8 mouse cellular contexts compared by ENCODE assay signal in the genomic region with DNA sequence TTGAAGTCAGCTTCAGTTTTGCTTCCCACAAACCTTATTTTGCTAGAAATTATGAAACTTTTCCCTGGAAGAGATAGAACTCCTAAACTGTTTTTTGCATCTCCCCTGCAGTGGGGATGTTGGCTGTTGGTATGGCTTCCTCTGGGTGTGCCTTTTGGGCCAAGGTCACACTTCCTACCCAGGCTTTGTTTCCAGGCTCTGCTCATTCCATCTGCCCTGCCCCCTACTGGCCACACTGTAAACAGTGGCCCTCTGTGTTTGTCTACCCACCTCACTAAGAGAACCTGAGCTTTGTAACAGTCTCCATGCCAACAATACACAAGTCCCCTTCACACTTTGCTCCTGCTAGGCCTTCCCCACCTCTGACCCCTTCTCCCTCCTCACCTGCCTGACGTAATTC. TPM values are rescaled to one million over a fixed set of nuclear protein-coding genes. Genes with fewer than 3 reads are reported as not detected.
DNase-seq lines count a peak whose midpoint lies in the region; ATAC-seq and TF ChIP-seq lines count a peak whose summit lies in the region.

No protein-coding gene starts in this region.

- peak; percentile 47 for DNase-seq in hindbrain, embryonic 10.5 days (ENCODE audit: low spot score)
- peak; percentile 68 to 76 for DNase-seq in cerebellum, postnatal 14 days
- peak; percentile 58 to 75 for DNase-seq in heart, postnatal 10 days
- peak; percentile 48 for DNase-seq in liver
- peak; percentile 56 for DNase-seq in retina, postnatal 1 day
- DNase-seq in left cerebral cortex, adult 8-10 months (ENCODE audit: low spot score in 2 of 2), result no peak

- peaks cover 93% of the 10 kb centered on the region for H3K36me3 ChIP-seq in hindbrain, embryonic 10.5 days
- peaks cover 16% of the 10 kb centered on the region for H3K36me3 ChIP-seq in hindbrain, embryonic 16.5 days (ENCODE audit: control insufficient read depth, insufficient read depth, low read length)
- peaks cover 37% of the 10 kb centered on the region for H3K36me3 ChIP-seq in E14TG2a.4 (ENCODE audit: insufficient read depth, low read length)

- no peak overlapping the region for H3K9ac ChIP-seq in hindbrain, embryonic 16.5 days (ENCODE audit: low read depth, low read length)

- 0 out of 2 replicates have a peak overlapping the region, but pooled peaks have one; percentile 23 for H3K27ac ChIP-seq in hindbrain, embryonic 10.5 days
- no peak overlapping the region for H3K27ac ChIP-seq in hindbrain, embryonic 16.5 days (ENCODE audit: low read depth, low read length)

- 84% methylated on average over 1 of the region's 1 CpGs for WGBS in hindbrain, embryonic 10.5 days
- WGBS in hindbrain, embryonic 16.5 days, result 91% methylated on average over 1 of the region's 1 CpGs

- H3K27me3 ChIP-seq in hindbrain, embryonic 10.5 days (ENCODE audit: insufficient read depth, poor library complexity, severe bottlenecking), result no peaks in the 10 kb centered on the region
- no peaks in the 10 kb centered on the region for H3K27me3 ChIP-seq in hindbrain, embryonic 16.5 days (replicated peaks; ENCODE audit: control insufficient read depth, insufficient read depth, low read length)
- H3K27me3 ChIP-seq in E14TG2a.4 (ENCODE audit: insufficient read depth, low read length), result no peaks in the 10 kb centered on the region

- no peak for ATAC-seq in hindbrain, embryonic 16.5 days

- H3K9me3 ChIP-seq in hindbrain, embryonic 10.5 days, result no peaks in the 10 kb centered on the region
- no peaks in the 10 kb centered on the region for H3K9me3 ChIP-seq in hindbrain, embryonic 16.5 days (ENCODE audit: control insufficient read depth, low read length)
- H3K9me3 ChIP-seq in E14TG2a.4 (ENCODE audit: low read length), result no peaks in the 10 kb centered on the region

- no peaks in the 10 kb centered on the region for H3K4me1 ChIP-seq in hindbrain, embryonic 10.5 days (replicated peaks)
- H3K4me1 ChIP-seq in hindbrain, embryonic 16.5 days (ENCODE audit: control insufficient read depth, insufficient read depth, low read depth, low read length), result no peaks in the 10 kb centered on the region
- H3K4me1 ChIP-seq in E14TG2a.4 (replicated peaks; ENCODE audit: low read depth, low read length), result peaks cover 33% of the 10 kb centered on the region

- H3K4me2 ChIP-seq in hindbrain, embryonic 16.5 days (ENCODE audit: low read length), result no peak overlapping the region

- intact Hi-C loops in heart, postnatal 10 days (cut with DNase I), result loop anchor here (5.0 kb wide), 1 partner anchor 105 kb away; a partner anchor contains a TSS

- no peak overlapping the region for H3K4me3 ChIP-seq in hindbrain, embryonic 10.5 days
- H3K4me3 ChIP-seq in hindbrain, embryonic 16.5 days (ENCODE audit: low read length), result no peak overlapping the region
- H3K4me3 ChIP-seq in E14TG2a.4 (replicated peaks; ENCODE audit: low read length), result no peak overlapping the region

- TF ChIP-seq CTCF in E14TG2a.4 (conservative IDR thresholded peaks at IDR 0.05; ENCODE audit: low read length), result peak; percentile 74

RNA-seq across cellular contexts. Expression of a gene that starts 44.8 kb away (rescaled TPM):
- 1.6 and 2.1 TPM in 2 replicates for polyA plus RNA-seq in hindbrain, embryonic 10.5 days (2016; fragmentation: Nextera tagmentation; extraction: Ambion mirVana)
- 1.8 and 2.5 TPM in 2 replicates for polyA plus RNA-seq in hindbrain, embryonic 16.5 days (2015; fragmentation: Nextera tagmentation; extraction: Ambion mirVana)
- under 1 TPM; 0.26 to 0.32 TPM for total RNA-seq in heart, postnatal 10 days (2021)
- total RNA-seq in left cerebral cortex, adult 8-10 months (2022), result 1 to 10 TPM; 4.8 to 7.2 (median 6.6) TPM

Comparison
In these comparisons a context has a peak if more than half of its experiments do, and no peak if none do; other contexts are left out.
1. DNase-seq: peak in hindbrain, embryonic 10.5 days (single experiment), cerebellum, postnatal 14 days (2 of 2), heart, postnatal 10 days (2 of 2), liver (single experiment) and retina, postnatal 1 day (single experiment); none in left cerebral cortex, adult 8-10 months (0 of 2).
2. RNA of a gene that starts 44.8 kb away (total RNA-seq): 4.8 to 7.2 TPM in left cerebral cortex, adult 8-10 months; 0.26 to 0.32 TPM in heart, postnatal 10 days; every median in the first group is over 4 times any median in the second.